Mouse (Mus musculus) large intestine, adult 2 months (tissue): ENCODE results near the gene Mdga2. TPM values are rescaled to one million over a fixed set of nuclear protein-coding genes. Genes with fewer than 3 reads are reported as not detected.

Experiments
- DNase-seq: peaks from one replicate; pipeline ENCODE4 v3.0.0-alpha.2; 2012; ENCODE audit warnings: low read depth, low spot score
- WGBS: fragments of 180-500 bp; shearing (Covaris S2); methylation state at CpG from one replicate; pipeline ENCODE4 v1.1.7; 2018; 5-methylcytosine and 5-hydroxymethylcytosine counted together
- polyA plus RNA-seq: library from polyadenylated mRNA; depleted of rRNA; stranded (reverse); fragments of >200 nt; gene quantifications from 2 replicates; pipeline ENCODE4 v1.2.3, GENCODE M21; 2012

Gene Mdga2
- polyA plus RNA-seq, 1 experiment, result 0.06 TPM

- DNase-seq, result peak; percentile 47
- WGBS, result 56% methylated on average over 19 of the region's 19 CpGs
Measured at GRCm38 (mm10) chr12:67059136-67060014, 163.0 kb downstream of the Mdga2 start.

GRCm38 (mm10) chr12:67056621-67057020 lies 165.7 kb downstream of the Mdga2 start:
- WGBS, result 94% methylated on average over 3 of the region's 3 CpGs

DNA sequence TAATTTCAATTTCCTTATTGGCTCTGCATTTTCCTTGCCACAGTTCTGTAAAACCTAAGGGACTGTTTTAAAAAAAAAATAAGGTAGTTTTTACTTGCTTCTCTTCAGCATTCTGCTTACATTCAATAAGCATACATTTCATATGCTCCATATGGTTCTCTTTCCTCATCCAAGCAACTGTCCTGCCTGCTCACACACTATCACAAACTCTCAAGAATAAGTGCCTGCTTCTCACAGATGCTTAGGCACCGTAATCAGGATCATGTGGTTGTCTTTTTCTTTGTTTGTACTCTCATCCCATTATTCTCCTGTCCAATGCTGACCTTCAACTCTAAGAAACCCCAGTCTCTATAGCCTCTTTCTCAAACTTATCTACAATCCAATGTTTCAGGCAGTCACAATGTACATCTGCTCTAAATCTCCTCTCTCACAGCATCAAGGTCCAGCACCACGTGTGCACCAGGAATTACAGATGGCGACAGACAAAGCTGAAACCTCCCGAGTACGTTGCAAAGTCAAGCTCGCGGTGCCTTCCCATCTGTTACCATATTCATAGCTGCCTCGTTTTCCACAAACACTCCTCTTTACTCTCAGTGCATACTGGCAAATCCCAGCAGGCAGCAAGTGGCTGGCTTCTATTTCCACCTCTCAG lies 177.1 kb downstream of the Mdga2 start:
- WGBS, result 75% methylated on average over 8 of the region's 8 CpGs

More at GRCm38 (mm10) chr12:67056621-67057020, 165.7 kb downstream of the Mdga2 start:
- DNase-seq, result no peak

GRCm38 (mm10) chr12:67041865-67042264 lies 180.5 kb downstream of the Mdga2 start:
- 77% methylated on average over 4 of the region's 4 CpGs for WGBS
- DNase-seq, result no peak

More for the DNA sequence above, 177.1 kb downstream of the Mdga2 start:
- DNase-seq, result no peak

DNA sequence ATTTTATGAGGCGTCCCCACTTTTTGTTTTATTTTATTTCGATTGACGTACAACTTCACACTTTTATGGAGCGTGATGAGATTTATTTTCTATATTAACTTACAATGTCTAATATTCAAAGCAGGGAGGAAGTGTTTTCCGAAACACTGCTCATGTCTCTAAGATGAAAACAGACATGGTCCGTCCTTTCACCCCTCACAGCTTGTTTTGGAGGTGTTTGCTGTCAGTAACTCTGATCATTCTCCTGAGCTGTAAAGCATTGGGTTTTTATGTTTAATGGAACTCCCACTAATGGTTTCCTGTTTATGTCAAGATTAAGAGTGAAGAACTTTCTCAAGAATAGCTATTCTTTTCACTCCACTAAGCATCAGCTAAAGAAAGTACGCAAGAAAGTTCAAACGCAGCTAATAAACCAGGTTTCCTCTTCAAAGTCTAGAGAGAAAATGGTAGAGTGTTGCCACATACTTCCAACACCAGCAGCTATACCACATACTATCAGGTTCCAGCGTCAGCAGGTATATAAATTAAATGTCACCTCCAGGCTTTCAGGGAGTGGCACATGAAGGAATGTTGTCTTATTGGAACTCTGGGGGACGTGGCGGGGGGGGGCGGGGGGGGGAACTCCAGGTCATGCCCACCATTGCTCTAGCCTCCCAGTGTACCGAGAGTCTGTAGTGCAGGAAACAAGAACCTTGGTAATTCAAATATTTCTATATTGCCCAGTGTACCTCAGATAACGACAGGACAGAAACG lies 186.7 kb downstream of the Mdga2 start:
- no peak for DNase-seq
- 69% methylated on average over 15 of the region's 15 CpGs for WGBS

GRCm38 (mm10) chr12:67017192-67017591 lies 205.2 kb downstream of the Mdga2 start:
- WGBS, result 94% methylated on average over 3 of the region's 3 CpGs
- no peak for DNase-seq

- 39% methylated on average over 4 of the region's 4 CpGs for WGBS
- DNase-seq, result no peak
Measured at GRCm38 (mm10) chr12:67011368-67011767, 211.0 kb downstream of the Mdga2 start.

GRCm38 (mm10) chr12:67010318-67010717 lies 212.0 kb downstream of the Mdga2 start:
- WGBS, result 84% methylated on average over 4 of the region's 4 CpGs
- no peak for DNase-seq

DNA sequence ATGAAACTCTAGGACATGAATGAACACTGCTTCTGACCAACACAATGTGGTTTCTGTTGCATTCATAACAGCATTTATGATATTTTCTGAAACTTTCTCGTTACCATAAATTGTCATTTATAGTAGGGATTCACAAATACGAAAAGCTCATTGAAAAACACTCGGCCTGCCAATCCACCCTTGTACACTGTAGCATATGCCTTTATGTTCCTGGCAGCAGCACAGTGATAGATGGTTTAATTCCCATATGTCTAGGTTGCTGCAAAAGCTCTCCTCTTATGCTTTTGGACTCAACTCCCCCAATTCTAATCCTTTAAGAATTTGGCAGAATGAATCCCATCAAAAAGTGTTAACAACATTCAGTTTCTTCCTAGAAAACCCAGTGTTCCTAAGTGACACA lies 213.2 kb downstream of the Mdga2 start:
- DNase-seq, result no peak
- 78% methylated on average over 3 of the region's 3 CpGs for WGBS

GRCm38 (mm10) chr12:66954129-66954528 lies 268.2 kb downstream of the Mdga2 start:
- 57% methylated on average over 3 of the region's 3 CpGs for WGBS
- DNase-seq, result no peak

DNA sequence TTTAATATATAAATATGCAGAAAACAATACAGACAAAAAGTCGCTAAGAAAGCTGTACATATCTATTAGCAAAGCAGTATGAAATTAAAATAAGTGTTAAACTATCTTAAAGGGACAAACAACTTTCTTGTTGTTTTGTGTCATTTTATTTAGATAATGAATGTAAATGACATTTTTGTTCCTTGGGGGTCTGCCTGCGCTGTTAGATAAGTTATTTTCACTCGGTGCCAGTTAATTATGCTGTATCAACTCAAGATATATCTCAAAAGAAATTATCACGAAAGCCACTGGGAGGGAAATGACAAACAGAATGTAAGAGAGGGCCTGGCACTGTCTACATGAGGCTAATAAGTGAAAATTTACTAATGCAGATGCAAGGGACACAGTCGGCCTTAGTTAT lies 306.6 kb downstream of the Mdga2 start:
- 82% methylated on average over 5 of the region's 5 CpGs for WGBS
- DNase-seq, result no peak

DNA sequence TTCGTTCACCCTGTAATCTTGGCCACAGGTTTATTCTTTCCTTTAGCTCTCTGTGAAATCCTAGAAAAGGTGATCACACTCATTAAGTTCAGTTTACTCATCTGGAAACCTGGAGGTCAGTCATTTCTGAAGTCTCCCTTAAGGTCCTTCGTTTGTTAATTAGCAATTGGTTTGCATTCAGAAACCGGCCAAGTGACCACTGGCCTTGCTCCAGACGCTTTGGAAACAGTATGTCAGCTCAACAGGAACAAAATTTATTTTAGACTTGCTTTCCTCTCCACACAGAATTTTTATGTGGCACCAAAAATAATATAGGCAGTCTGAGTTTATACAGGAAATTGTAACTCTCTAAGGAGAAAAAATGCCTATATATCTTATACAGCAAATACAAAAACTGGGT lies 323.0 kb downstream of the Mdga2 start:
- WGBS, result 63% methylated on average over 4 of the region's 4 CpGs
- no peak for DNase-seq

GRCm38 (mm10) chr12:66896790-66897189 lies 325.6 kb downstream of the Mdga2 start:
- no peak for DNase-seq
- 92% methylated on average over 3 of the region's 3 CpGs for WGBS

- no peak for DNase-seq
- WGBS, result 79% methylated on average over 3 of the region's 3 CpGs
Measured at GRCm38 (mm10) chr12:66890296-66890695, 332.1 kb downstream of the Mdga2 start.

GRCm38 (mm10) chr12:66889276-66889675 lies 333.1 kb downstream of the Mdga2 start:
- WGBS, result 83% methylated on average over 3 of the region's 3 CpGs
- DNase-seq, result no peak

DNA sequence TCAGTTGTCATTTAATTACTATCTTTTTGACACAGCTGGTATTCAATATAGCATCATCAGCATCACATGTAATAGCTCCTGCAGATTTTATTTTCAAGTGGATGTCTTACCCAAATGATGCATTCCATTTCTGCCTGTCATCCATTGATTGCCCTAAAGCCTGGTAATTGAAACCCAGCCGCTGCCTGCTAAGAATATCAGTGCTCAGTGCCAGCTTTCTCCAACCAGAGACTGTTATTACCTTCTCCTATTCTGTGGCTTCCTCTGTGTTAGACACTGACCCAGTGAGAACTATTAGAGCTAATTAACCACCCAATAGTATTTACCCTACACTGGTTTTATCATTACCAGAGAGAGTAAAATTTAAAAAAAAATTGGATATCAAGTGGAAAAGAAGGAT lies 333.7 kb downstream of the Mdga2 start:
- 73% methylated on average over 1 of the region's 1 CpGs for WGBS
- DNase-seq, result no peak

GRCm38 (mm10) chr12:66866199-66866598 lies 356.1 kb downstream of the Mdga2 start:
- DNase-seq, result no peak
- WGBS, result 68% methylated on average over 3 of the region's 3 CpGs

- no peak for DNase-seq
Measured at GRCm38 (mm10) chr12:66853167-66853566, 369.2 kb downstream of the Mdga2 start.

GRCm38 (mm10) chr12:66840336-66840735 lies 382.0 kb downstream of the Mdga2 start:
- WGBS, result 53% methylated on average over 3 of the region's 3 CpGs
- DNase-seq, result no peak

More at GRCm38 (mm10) chr12:66853167-66853566, 369.2 kb downstream of the Mdga2 start:
- 30% methylated on average over 3 of the region's 3 CpGs for WGBS

GRCm38 (mm10) chr12:66755653-66756052 lies 466.7 kb downstream of the Mdga2 start:
- no peak for DNase-seq
